Mouse (Mus musculus) E14TG2a.4 (cell line): ENCODE data around the gene Atp11a.
A peak's percentile ranks its signal among the peaks of the same experiment; 100 is the strongest.

Source experiments
- H3K27me3 ChIP-seq: 2 replicates; pipeline ENCODE4 v1.6.1; 2014; ENCODE audit warnings: low read length, control low read depth; ENCODE audit not compliant: insufficient read depth
- H3K36me3 ChIP-seq: 2 replicates; pipeline ENCODE4 v1.6.1; 2014; ENCODE audit warnings: low read length, control low read depth; ENCODE audit not compliant: insufficient read depth
- H3K4me1 ChIP-seq: replicated peaks from 2 replicates; pipeline ENCODE4 v1.6.1; 2014; ENCODE audit warnings: low read depth, low read length, control low read depth
- H3K4me3 ChIP-seq: replicated peaks from 2 replicates; pipeline ENCODE4 v1.5.1; 2014; ENCODE audit warnings: mild to moderate bottlenecking, low read length
- H3K9me3 ChIP-seq: 2 replicates; pipeline ENCODE4 v1.6.1; 2014; ENCODE audit warnings: low read length, control low read depth
- CTCF ChIP-seq: conservative IDR thresholded peaks from 2 replicates; pipeline ENCODE4 v1.5.1; 2014; ENCODE audit warnings: low read length
- NANOG ChIP-seq: IDR thresholded peaks from 2 replicates; pipeline ENCODE4 v1.6.1; 2014; ENCODE audit warnings: borderline replicate concordance, low read length, mixed read lengths
- POU5F1 ChIP-seq: IDR thresholded peaks from 2 replicates; pipeline ENCODE4 v1.6.1; 2014; ENCODE audit warnings: low read length, borderline replicate concordance

The Atp11a gene

GRCm38 (mm10) chr8:12743390-12743789 lies 13.4 kb upstream of the Atp11a start:
- H3K4me1 ChIP-seq = no peaks in the 10 kb centered on the region
- no peak for TF ChIP-seq POU5F1
- TF ChIP-seq NANOG = no peak
- TF ChIP-seq CTCF = no peak

GRCm38 (mm10) chr8:12748183-12748582 lies 8.6 kb upstream of the Atp11a start:
- Histone ChIP-seq H3K4me1 (no peaks in the 10 kb centered on the region), H3K4me3 (no peak overlapping the region), H3K27me3 (peaks cover 9% of the 10 kb centered on the region; the same call in 1 of the 2 replicates), H3K9me3 (no peaks in the 10 kb centered on the region), H3K36me3 (no peaks in the 10 kb centered on the region)
- TF ChIP-seq NANOG (no peak), POU5F1 (no peak), CTCF (no peak)

More at GRCm38 (mm10) chr8:12743390-12743789, 13.4 kb upstream of the Atp11a start:
- Histone ChIP-seq H3K36me3 (no peaks in the 10 kb centered on the region), H3K4me3 (no peak overlapping the region), H3K27me3 (peaks cover under 1% of the 10 kb centered on the region; the same call in 1 of the 2 replicates), H3K9me3 (no peaks in the 10 kb centered on the region)

- H3K4me3 ChIP-seq = no peak overlapping the region
- TF ChIP-seq POU5F1 (no peak), CTCF (no peak), NANOG (no peak)
- H3K27me3 ChIP-seq = peaks cover 15% of the 10 kb centered on the region; the same call in 1 of the 2 replicates
- H3K4me1 ChIP-seq = no peaks in the 10 kb centered on the region
- H3K9me3 ChIP-seq = no peaks in the 10 kb centered on the region
- H3K36me3 ChIP-seq = no peaks in the 10 kb centered on the region
Measured at GRCm38 (mm10) chr8:12749116-12749515, 7.7 kb upstream of the Atp11a start.

- Histone ChIP-seq H3K4me3 (no peak overlapping the region), H3K9me3 (no peaks in the 10 kb centered on the region), H3K27me3 (peaks cover 39% of the 10 kb centered on the region), H3K4me1 (peaks cover 10% of the 10 kb centered on the region), H3K36me3 (no peaks in the 10 kb centered on the region)
- TF ChIP-seq POU5F1 (no peak), CTCF (no peak), NANOG (no peak)
Measured at GRCm38 (mm10) chr8:12753054-12753453, 3.8 kb upstream of the Atp11a start.

GRCm38 (mm10) chr8:12754115-12754514 lies 2.7 kb upstream of the Atp11a start:
- Histone ChIP-seq H3K9me3 (no peaks in the 10 kb centered on the region), H3K27me3 (peaks cover 40% of the 10 kb centered on the region), H3K4me3 (no peak overlapping the region), H3K4me1 (peaks cover 21% of the 10 kb centered on the region), H3K36me3 (no peaks in the 10 kb centered on the region)
- TF ChIP-seq CTCF = no peak
- no peak for TF ChIP-seq POU5F1
- TF ChIP-seq NANOG = no peak

GRCm38 (mm10) chr8:12755312-12755711 lies 1.5 kb upstream of the Atp11a start:
- no peak overlapping the region for H3K4me3 ChIP-seq
- peaks cover 33% of the 10 kb centered on the region for H3K4me1 ChIP-seq
- TF ChIP-seq POU5F1 (no peak), NANOG (no peak), CTCF (no peak)
- H3K27me3 ChIP-seq = peaks cover 45% of the 10 kb centered on the region
- no peaks in the 10 kb centered on the region for H3K36me3 ChIP-seq
- no peaks in the 10 kb centered on the region for H3K9me3 ChIP-seq

GRCm38 (mm10) chr8:12755826-12756225 lies 988 bp upstream of the Atp11a start:
- Histone ChIP-seq H3K9me3 (no peaks in the 10 kb centered on the region), H3K36me3 (0 out of 2 replicates have a peak, but pooled peaks cover 2% of the 10 kb centered on the region), H3K27me3 (peaks cover 45% of the 10 kb centered on the region), H3K4me3 (no peak overlapping the region), H3K4me1 (peaks cover 38% of the 10 kb centered on the region)
- TF ChIP-seq CTCF = no peak
- no peak for TF ChIP-seq POU5F1
- no peak for TF ChIP-seq NANOG

- Histone ChIP-seq H3K9me3 (no peaks in the 10 kb centered on the region), H3K36me3 (peaks cover 12% of the 10 kb centered on the region; the same call in 1 of the 2 replicates), H3K4me1 (peaks cover 54% of the 10 kb centered on the region), H3K4me3 (peak overlapping the region; percentile 87), H3K27me3 (peaks cover 45% of the 10 kb centered on the region)
- TF ChIP-seq CTCF (no peak), NANOG (no peak), POU5F1 (no peak)
Measured at GRCm38 (mm10) chr8:12757231-12757940, 572 bp downstream of the Atp11a start.
